Mouse (Mus musculus) myocyte (in vitro differentiated cells): ENCODE measurements around the gene Osbpl3. TPM values are rescaled to one million over a fixed set of nuclear protein-coding genes. Genes with fewer than 3 reads are reported as not detected.

Experiments used
- H3K27me3 ChIP-seq: one replicate; pipeline ENCODE4 v1.6.1; 2011; ENCODE audit not compliant: control insufficient read depth, insufficient read depth, insufficient read length
- H3K36me3 ChIP-seq: one replicate; pipeline ENCODE4 v1.6.1; 2011; ENCODE audit not compliant: control insufficient read depth, insufficient read depth
- H3K4me2 ChIP-seq: one replicate; pipeline ENCODE4 v1.6.1; 2011; ENCODE audit warnings: low read depth, control low read depth
- H3K4me3 ChIP-seq: one replicate; pipeline ENCODE4 v1.5.1; 2011; ENCODE audit warnings: mild to moderate bottlenecking, control low read depth, moderate library complexity
- H3K79me2 ChIP-seq: one replicate; pipeline ENCODE4 v1.6.1; 2011; ENCODE audit not compliant: control insufficient read depth, insufficient read depth
- H3ac ChIP-seq: one replicate; pipeline ENCODE4 v1.6.1; 2011; ENCODE audit not compliant: control insufficient read depth, insufficient read length
- CEBPB ChIP-seq: IDR thresholded peaks from 2 replicates; pipeline ENCODE4 v1.6.1; 2011; ENCODE audit warnings: mild to moderate bottlenecking, moderate library complexity; ENCODE audit not compliant: poor library complexity, insufficient read depth, severe bottlenecking
- E2F4 ChIP-seq: IDR thresholded peaks from one replicate; pipeline ENCODE4 v1.6.1; 2011; ENCODE audit warnings: mild to moderate bottlenecking, control low read depth, moderate library complexity; ENCODE audit not compliant: insufficient read depth
- MAX ChIP-seq: IDR thresholded peaks from one replicate; pipeline ENCODE4 v1.6.1; 2011; ENCODE audit warnings: low read depth, mild to moderate bottlenecking, control low read depth
- MYOD1 ChIP-seq, 3 experiments: IDR thresholded peaks; one replicate each; pipeline ENCODE4 v1.6.1; 2011; ENCODE audit warnings: control low read depth in 2 of 3, low read depth in 2 of 3, mild to moderate bottlenecking in 2 of 3, moderate library complexity in 1 of 3; ENCODE audit not compliant: insufficient read length in 2 of 3, control insufficient read depth in 1 of 3
- MYOG ChIP-seq, 3 experiments: IDR thresholded peaks; one replicate each; pipeline ENCODE4 v1.6.1; 2011; ENCODE audit warnings: control low read depth in 2 of 3, low read depth in 2 of 3, mild to moderate bottlenecking in 2 of 3; ENCODE audit not compliant: insufficient read length in 2 of 3, control insufficient read depth in 1 of 3, insufficient read depth in 1 of 3
- POLR2A ChIP-seq: IDR thresholded peaks from one replicate; pipeline ENCODE4 v1.6.1; 2011; ENCODE audit warnings: low read depth, mild to moderate bottlenecking, control low read depth, moderate library complexity; ENCODE audit not compliant: insufficient read length
- POLR2AphosphoS2 ChIP-seq: IDR thresholded peaks from one replicate; pipeline ENCODE4 v1.6.1; 2011; ENCODE audit warnings: low read depth, control low read depth; ENCODE audit not compliant: insufficient read length
- REST ChIP-seq: IDR thresholded peaks from one replicate; pipeline ENCODE4 v1.6.1; 2011; ENCODE audit warnings: mild to moderate bottlenecking, control low read depth, moderate library complexity; ENCODE audit not compliant: insufficient read depth, insufficient read length
- SRF ChIP-seq: IDR thresholded peaks from one replicate; pipeline ENCODE4 v1.6.1; 2011; ENCODE audit warnings: low read depth; ENCODE audit not compliant: control insufficient read depth, insufficient read length
- TCF12 ChIP-seq: IDR thresholded peaks from one replicate; pipeline ENCODE4 v1.6.1; 2011; ENCODE audit warnings: mild to moderate bottlenecking, control low read depth; ENCODE audit not compliant: poor library complexity, insufficient read depth, severe bottlenecking
- TCF3 ChIP-seq: IDR thresholded peaks from one replicate; pipeline ENCODE4 v1.6.1; 2011; ENCODE audit warnings: low read depth, control low read depth; ENCODE audit not compliant: insufficient read length
- USF1 ChIP-seq: IDR thresholded peaks from one replicate; pipeline ENCODE4 v1.6.1; 2011; ENCODE audit warnings: low read depth, mild to moderate bottlenecking, control low read depth, moderate library complexity
- polyA plus RNA-seq: library from polyadenylated mRNA; unstranded; fragments of >200 nt; fragmentation: generic; extraction: Trizol; gene quantifications from one replicate; pipeline ENCODE4 v1.2.1, GENCODE M21; 2012; ENCODE audit warnings: missing spikeins

Osbpl3 gene
- polyA plus RNA-seq, 1 experiment: 8.9 TPM

DNA sequence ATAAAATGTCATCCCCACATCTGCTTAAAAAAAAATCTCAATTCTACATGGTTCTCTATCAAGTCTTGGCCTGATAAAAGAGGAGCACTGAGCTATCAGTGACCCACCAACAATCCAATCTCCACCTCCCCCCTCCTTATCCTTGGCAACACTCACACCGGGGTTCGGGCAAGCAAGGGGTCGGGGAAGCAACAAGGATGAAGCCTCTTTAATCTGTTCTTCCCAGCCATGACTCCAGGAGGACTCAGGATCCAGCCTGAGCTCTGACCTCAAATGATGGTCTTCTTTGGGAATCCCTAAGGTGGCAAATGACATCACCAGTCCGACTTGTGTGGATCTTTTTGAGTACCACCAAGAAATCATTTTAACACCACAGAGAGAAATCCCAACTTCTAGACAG is 208.2 kb downstream of the Osbpl3 start:
- H3K27me3 ChIP-seq: no peaks in the 10 kb centered on the region
- no peak for TF ChIP-seq TCF3
- TF ChIP-seq MAX: no peak
- TF ChIP-seq MYOD1 (IDR thresholded peaks at IDR 0.05; ENCODE audit: control insufficient read depth in 1 of 3, insufficient read length in 2 of 3, low read depth in 2 of 3): no peak
- no peak for TF ChIP-seq TCF12
- no peak for TF ChIP-seq SRF
- no peak for TF ChIP-seq USF1
- TF ChIP-seq POLR2A: no peak
- no peak for TF ChIP-seq E2F4
- no peak for TF ChIP-seq REST
- TF ChIP-seq POLR2AphosphoS2: no peak
- no peak for TF ChIP-seq MYOG (IDR thresholded peaks at IDR 0.05; ENCODE audit: control insufficient read depth in 1 of 3, insufficient read depth in 1 of 3, insufficient read length in 2 of 3, low read depth in 2 of 3)
- no peak for TF ChIP-seq CEBPB
- H3K4me3 ChIP-seq: no peak overlapping the region
- no peaks in the 10 kb centered on the region for H3K79me2 ChIP-seq
- no peaks in the 10 kb centered on the region for H3K36me3 ChIP-seq
- H3ac ChIP-seq: no peak overlapping the region
- H3K4me2 ChIP-seq: no peak overlapping the region

DNA sequence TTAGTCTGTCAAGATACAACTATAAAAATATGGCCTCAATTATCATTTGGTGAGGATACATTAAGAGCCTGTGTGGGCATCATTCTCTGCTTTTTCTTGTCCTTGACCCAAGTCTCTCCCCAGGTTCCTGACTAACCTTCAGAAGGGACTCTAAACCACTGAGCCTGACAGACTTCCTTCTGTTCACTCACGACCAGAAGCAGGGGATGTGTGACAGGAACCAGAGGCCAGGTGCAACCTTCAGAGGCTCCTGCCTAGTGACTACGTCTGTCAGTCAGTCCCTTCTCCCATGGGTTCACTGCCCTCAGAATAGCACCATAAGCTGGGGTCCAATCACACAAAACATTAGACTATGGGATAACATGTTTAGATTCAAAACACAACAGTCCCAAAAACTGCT is 208.6 kb downstream of the Osbpl3 start:
- no peaks in the 10 kb centered on the region for H3K36me3 ChIP-seq

DNA sequence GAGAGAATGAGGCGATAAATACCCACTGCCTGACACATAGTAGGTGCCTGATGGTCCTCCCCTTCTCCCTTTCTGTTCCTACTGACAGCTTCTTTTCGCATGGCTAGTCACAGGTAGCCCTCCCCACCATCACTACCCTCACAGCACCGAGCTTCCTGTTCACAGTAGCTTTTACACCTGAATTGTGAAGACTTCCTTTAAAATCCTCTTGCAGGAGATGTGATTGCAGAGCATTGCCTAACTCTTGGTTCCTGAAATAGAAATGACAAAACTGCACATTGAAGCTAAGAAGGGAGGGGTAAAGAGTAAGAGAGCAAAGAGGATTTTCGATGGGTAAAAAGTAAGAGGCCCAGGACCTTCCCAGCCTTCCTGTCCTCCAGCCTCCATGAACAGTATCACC is 211.0 kb downstream of the Osbpl3 start:
- H3K27me3 ChIP-seq: no peaks in the 10 kb centered on the region
- H3K4me3 ChIP-seq: no peak overlapping the region
- H3K4me2 ChIP-seq: no peak overlapping the region
- H3ac ChIP-seq: no peak overlapping the region
- H3K79me2 ChIP-seq: no peaks in the 10 kb centered on the region
- TF ChIP-seq TCF3 (no peak), USF1 (no peak), MAX (no peak), SRF (no peak), E2F4 (no peak), MYOD1 (IDR thresholded peaks at IDR 0.05; ENCODE audit: control insufficient read depth in 1 of 3, insufficient read length in 2 of 3, low read depth in 2 of 3) (no peak), REST (no peak), MYOG (IDR thresholded peaks at IDR 0.05; ENCODE audit: control insufficient read depth in 1 of 3, insufficient read depth in 1 of 3, insufficient read length in 2 of 3, low read depth in 2 of 3) (no peak), POLR2AphosphoS2 (no peak), POLR2A (no peak), TCF12 (no peak), CEBPB (no peak)
- H3K36me3 ChIP-seq: no peaks in the 10 kb centered on the region

More for the DNA sequence above, 208.6 kb downstream of the Osbpl3 start:
- Histone ChIP-seq H3ac (no peak overlapping the region), H3K4me3 (no peak overlapping the region), H3K27me3 (no peaks in the 10 kb centered on the region), H3K4me2 (no peak overlapping the region), H3K79me2 (no peaks in the 10 kb centered on the region)
- no peak for TF ChIP-seq USF1
- no peak for TF ChIP-seq TCF3
- no peak for TF ChIP-seq POLR2A
- TF ChIP-seq CEBPB: no peak
- no peak for TF ChIP-seq MYOD1 (IDR thresholded peaks at IDR 0.05; ENCODE audit: control insufficient read depth in 1 of 3, insufficient read length in 2 of 3, low read depth in 2 of 3)
- no peak for TF ChIP-seq REST
- no peak for TF ChIP-seq MAX
- no peak for TF ChIP-seq MYOG (IDR thresholded peaks at IDR 0.05; ENCODE audit: control insufficient read depth in 1 of 3, insufficient read depth in 1 of 3, insufficient read length in 2 of 3, low read depth in 2 of 3)
- no peak for TF ChIP-seq TCF12
- no peak for TF ChIP-seq SRF
- TF ChIP-seq E2F4: no peak
- TF ChIP-seq POLR2AphosphoS2: no peak

DNA sequence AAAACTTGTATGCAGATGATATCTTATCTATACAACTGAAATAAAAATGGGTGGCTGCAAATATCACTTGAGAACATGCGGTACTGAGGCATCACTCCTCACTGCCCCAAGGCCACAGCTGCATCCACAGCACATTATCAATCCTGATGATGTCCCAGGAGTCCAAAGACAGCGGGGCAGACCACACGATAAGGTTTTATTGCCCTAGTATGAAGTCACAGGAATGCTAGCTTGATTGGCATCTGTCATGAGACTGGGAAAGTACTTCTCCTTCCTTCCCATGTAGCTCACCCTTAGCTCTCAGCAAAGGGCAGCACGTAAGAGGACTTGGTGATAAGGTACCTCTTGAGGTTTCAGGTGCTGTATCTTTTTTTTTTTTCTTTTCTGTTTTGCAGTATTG is 211.9 kb downstream of the Osbpl3 start:
- no peaks in the 10 kb centered on the region for H3K79me2 ChIP-seq
- TF ChIP-seq CEBPB: no peak
- no peak for TF ChIP-seq SRF
- no peak for TF ChIP-seq REST
- TF ChIP-seq TCF3: no peak
- H3K4me2 ChIP-seq: no peak overlapping the region
- no peak overlapping the region for H3ac ChIP-seq
- H3K4me3 ChIP-seq: no peak overlapping the region
- H3K36me3 ChIP-seq: no peaks in the 10 kb centered on the region
- no peaks in the 10 kb centered on the region for H3K27me3 ChIP-seq

Other genes with a start within 250 kb of the Osbpl3 start
- 4.7 TPM for gene Gsdme, start 192.3 kb downstream of the Osbpl3 start, polyA plus RNA-seq
- 51.9 TPM for gene Cycs, start 110.3 kb upstream of the Osbpl3 start, polyA plus RNA-seq
- 0.01 TPM for gene 4921507P07Rik, start 140.4 kb upstream of the Osbpl3 start, polyA plus RNA-seq
- gene Npvf, start 198.2 kb upstream of the Osbpl3 start, polyA plus RNA-seq: not detected